Mouse (Mus musculus) cerebellum, adult 9-10 months (tissue): ENCODE data around the gene Tgm6.

Experiments
- DNase-seq: peaks from one replicate; pipeline ENCODE4 v3.0.0; 2022

The Tgm6 gene

GRCm38 (mm10) chr2:130178706-130179506 is 66.7 kb downstream of the Tgm6 start, which contains the start of gene Snrpb:
Gene Snrpb (minus strand): TSS chr2:130179403.
- peak; percentile 87 for DNase-seq

GRCm38 (mm10) chr2:130179507-130180019 is 67.3 kb downstream of the Tgm6 start:
- DNase-seq: no peak

GRCm38 (mm10) chr2:130188391-130188790 is 76.2 kb downstream of the Tgm6 start:
- no peak for DNase-seq

- no peak for DNase-seq
Observed at GRCm38 (mm10) chr2:130194894-130195293, 82.7 kb downstream of the Tgm6 start, which contains the start of gene Tmc2. Gene Tmc2 (plus strand): TSS chr2:130195194.

GRCm38 (mm10) chr2:130200961-130201360 is 88.7 kb downstream of the Tgm6 start:
- DNase-seq: no peak
